Mouse (Mus musculus): ENCODE measurements at regions not wholly inside any gene's neighbourhood (a gene's known extent, or its start where the extent isn't known, plus 50 kb on each side); places are given as distances from the start of the nearest gene placed in this dataset.
"Not testable (repeated sequence)": the region's sequence is repeated elsewhere in the genome, so short reads cannot be mapped to it uniquely, and the experiment has no call there.

DNA sequence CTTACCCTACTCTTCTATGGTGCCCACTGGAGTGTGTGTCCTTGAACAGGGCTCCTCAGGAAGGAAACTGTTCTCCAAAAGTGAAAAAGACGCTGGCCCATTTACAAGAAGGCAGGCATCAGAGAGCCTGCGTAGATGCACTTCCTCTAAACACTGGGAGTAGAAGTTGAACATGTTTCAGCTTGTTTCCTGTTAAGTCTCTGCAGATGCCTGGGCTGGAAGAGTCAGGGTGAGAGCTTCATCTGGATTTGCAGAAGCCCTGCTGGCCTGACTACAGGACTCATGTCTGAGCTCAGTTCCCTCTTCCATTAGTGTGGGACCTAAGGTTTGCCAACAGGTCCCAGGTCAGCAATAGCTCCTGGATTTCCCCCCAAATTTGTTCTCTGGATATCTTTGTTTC lies 54.7 kb upstream of the Nlrp1b start:
- no peak for DNase-seq (ENCODE audit: low spot score in 2 of 2)

- DNase-seq (ENCODE audit: low spot score in 2 of 2) = not testable (repeated sequence)
Measured at GRCm38 (mm10) chr11:71288243-71288642, 57.7 kb upstream of the Nlrp1b start.

GRCm38 (mm10) chr11:71289490-71289889 lies 59.0 kb upstream of the Nlrp1b start:
- DNase-seq (ENCODE audit: low spot score in 2 of 2) = no peak

DNA sequence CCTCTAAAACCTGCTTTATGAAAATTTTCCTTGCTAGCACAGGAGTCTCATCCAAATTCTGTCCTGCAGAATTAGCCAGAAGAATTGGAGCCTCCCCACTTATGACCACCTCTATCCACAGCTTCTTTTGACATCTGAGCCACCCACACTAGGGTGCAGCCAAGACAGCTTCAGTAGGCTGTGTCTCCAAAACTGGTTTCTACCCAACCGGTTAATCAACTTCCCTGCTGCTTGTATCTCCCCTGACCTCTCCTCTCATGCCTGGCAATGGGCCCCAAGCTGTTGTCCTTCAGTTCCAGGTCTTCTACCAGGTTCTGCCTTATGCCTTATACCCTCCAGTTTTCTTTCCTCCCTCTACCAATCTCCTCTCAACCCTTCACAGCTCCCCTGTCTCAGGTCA lies 68.9 kb upstream of the Nlrp1b start:
- DNase-seq (ENCODE audit: low spot score in 2 of 2) = no peak

DNA sequence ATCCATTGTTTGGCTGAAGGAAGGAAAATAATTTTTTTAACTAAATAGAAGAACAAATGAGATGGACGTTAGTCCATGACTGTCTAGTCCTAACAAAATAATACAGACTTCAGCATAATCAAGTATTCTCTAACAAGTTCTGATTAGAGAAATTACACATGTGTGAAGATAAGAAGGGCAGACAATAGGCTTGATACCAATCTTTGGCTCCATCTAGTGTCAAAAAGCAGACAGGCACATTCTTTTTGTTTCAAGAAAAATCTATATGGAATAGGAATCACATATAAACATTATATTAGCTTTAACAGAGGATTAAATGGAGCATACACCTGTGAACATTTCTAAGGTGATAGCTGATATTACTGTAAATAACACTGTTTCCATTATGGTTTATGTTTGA lies 92.9 kb upstream of the Nlrp1b start:
- peak in 1 of 2 experiments; percentile 19 for DNase-seq (ENCODE audit: low spot score in 2 of 2)

DNA sequence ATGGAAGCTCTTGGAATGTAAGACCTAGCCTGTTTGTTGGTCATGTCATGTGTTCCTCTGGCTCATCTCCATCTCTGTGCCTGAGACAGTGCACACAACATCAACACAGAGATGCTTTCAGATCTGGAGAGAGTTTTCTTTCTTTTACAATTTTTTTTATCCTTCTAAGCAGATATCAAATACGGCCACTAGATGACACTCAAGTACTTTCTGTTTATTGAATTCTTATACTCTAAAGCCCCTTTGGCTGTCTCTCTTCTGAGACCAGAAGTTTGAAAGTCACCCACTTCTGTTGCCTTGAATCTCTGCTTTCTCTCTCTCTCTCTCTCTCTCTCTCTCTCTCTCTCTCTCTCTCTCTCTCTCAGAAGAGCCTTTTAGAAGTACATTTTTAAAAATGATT lies 106.9 kb upstream of the Nlrp1b start:
- DNase-seq (ENCODE audit: low spot score in 2 of 2) = peak in 1 of 2 experiments; percentile 5

DNA sequence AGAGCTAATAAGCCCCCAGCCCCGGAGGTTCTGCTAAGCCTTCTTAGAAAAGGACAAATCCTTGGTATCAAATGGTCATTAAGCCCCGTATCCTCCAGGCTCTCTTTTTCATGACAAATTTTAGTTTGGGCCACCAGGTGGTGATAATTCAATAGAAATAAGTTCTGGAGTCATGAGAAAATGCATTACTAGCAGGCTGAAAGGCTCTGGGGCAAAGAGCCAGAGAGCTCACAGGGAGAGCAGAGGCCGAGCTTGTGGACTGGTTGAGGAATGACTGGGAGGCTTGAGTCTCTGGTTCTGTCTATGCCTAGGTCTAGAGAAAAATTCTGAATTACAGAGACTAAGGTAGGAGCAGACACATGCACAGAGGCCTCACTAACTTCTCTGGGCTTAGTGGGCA lies 115.5 kb upstream of the Nlrp1b start:
- DNase-seq (ENCODE audit: low spot score in 2 of 2) = peak in 1 of 2 experiments; percentile 67

- no peak for DNase-seq (ENCODE audit: low spot score in 2 of 2)
Measured at GRCm38 (mm10) chr11:71357089-71357488, 126.6 kb upstream of the Nlrp1b start.

DNA sequence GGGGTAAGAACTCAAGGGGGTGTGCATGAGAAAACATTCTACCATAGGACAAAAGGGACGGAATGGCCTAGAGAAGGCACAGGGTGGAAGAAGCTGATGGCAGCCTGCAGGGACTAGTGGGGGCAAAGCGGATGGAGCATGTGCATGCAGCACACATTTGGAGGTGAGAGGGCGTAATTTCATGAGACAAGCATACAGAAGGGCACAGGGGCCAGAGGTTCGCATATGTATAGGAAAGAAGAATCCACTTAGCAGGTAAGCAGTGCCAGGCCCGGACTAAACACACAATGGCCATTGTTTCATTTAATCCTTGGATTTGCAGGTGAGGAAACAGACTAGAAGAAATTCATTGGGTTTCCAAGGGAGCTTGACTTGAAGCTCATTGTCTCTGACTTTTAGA lies 130.3 kb upstream of the Nlrp1b start:
- no peak for DNase-seq (ENCODE audit: low spot score in 2 of 2)

GRCm38 (mm10) chr11:71371871-71372270 lies 141.3 kb upstream of the Nlrp1b start:
- DNase-seq (ENCODE audit: low spot score in 2 of 2) = no peak

DNA sequence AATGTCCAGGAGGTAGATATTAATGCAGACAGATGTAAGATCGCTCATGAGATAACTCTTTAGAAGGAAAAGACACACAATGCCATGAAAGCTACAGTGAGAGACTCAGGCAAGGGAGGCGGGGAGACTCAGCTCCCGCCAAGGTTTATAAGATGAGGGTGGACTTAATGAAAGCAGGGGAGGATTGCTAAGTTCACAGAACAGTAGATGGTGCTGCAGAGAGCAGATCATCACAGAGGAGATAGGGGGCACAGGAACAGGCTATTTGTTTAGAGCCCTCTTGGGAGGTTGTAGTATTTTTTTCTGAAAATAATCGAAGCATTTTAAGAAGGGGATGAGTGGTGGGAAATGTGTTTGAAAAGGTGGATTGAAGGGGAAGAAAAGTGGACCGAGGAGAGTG lies 144.6 kb upstream of the Nlrp1b start:
- no peak for DNase-seq (ENCODE audit: low spot score in 2 of 2)

- no peak for DNase-seq (ENCODE audit: low spot score in 2 of 2)
Measured at GRCm38 (mm10) chr11:71388411-71388810, 157.9 kb upstream of the Nlrp1b start.

DNA sequence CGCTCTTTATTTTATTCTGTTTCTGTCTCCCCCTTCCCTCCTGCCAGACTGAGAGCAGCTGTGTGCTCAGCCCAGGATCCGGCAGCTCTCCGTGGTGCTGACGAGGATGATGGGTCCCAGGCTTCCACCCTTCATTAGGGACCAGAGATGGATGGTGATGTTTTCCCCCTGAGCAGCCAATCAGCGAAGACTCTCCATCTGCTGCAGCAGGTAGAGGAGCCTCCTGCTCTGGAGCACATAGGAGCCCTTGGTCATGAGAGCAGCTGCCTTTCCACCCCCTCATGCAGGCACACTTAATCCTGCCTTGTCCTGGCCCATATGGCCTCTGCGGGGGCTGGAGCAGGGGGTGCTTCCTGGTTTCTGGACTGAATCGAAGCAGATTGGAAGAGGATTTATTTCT lies 159.1 kb upstream of the Nlrp1b start:
- DNase-seq (ENCODE audit: low spot score in 2 of 2) = peak; percentile 8 to 46

DNA sequence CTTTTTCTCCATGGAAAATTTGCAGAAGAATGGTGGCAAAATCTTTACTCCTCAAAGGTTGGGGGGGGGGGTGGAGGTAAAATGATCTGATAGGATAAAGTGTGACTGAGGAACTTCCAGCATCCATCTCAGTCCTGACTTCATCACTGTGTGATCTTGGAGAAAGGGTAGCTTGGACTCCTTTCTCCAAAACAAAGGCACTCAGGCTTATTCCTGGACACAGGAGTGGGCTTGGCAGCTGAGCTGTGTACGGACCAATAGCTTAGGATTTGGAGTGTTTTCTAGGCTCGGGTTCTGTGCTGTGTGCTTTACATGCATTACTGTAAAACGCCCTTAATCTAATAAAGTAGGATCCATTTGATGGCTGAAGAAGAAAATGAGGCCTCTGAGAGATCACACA lies 159.6 kb upstream of the Nlrp1b start:
- no peak for DNase-seq (ENCODE audit: low spot score in 2 of 2)

DNA sequence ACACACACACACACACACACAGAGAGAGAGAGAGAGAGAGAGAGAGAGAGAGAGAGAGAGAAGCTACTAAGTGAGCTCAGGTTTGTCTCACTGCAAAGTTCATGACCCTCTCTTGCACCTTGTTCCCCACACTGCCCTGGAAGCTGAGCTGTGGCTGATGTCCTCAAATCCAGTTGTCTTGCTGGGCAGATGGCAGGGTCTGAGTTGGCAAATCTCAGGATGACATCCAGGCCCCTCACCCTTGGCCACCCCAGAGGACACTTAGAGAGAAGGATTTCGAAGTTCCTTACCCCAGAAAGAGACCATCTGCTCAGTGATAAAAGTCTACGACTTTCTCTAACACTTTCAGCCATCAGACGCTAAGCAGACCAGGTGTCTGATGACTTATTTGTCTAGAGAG lies 160.1 kb upstream of the Nlrp1b start:
- DNase-seq (ENCODE audit: low spot score in 2 of 2) = no peak

DNA sequence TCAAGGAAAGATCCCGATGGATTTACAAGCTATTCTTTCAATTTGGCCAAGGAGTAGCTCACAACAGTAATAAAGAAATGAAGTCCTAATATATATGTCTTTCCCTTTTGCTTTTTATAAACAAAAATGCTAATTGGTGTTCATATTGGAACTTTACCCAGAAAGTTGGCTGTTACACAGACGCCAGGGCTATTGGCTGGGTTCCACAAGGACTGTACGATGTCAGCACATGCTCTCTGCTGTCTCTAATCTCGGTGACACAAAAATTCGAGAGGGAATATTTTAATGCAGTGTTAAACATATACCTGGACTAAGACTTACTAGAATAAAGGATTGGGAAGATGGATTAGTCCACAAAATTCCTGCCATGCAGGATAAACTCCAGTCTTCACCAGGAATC lies 162.9 kb upstream of the Nlrp1b start:
- DNase-seq (ENCODE audit: low spot score in 2 of 2) = no peak

DNA sequence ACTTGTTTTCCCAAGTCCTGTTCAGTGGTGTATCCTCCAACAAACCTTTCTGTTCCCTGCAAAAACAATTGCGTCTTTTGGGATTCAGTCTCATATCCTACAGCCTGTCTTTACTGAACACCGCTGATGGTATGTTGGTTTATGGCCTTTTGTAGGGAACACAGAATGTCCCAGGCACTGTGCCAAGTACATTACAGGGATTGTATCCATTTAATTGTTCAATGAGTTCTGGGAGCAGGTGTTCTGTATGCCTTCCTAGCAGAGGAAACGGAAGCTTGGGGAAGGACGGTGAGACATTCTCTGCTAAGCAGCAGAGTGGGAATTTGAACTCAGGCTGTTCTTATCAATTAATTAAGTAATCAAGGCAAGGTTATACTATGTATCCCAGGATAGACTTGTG lies 164.5 kb upstream of the Nlrp1b start:
- DNase-seq (ENCODE audit: low spot score in 2 of 2) = no peak

DNA sequence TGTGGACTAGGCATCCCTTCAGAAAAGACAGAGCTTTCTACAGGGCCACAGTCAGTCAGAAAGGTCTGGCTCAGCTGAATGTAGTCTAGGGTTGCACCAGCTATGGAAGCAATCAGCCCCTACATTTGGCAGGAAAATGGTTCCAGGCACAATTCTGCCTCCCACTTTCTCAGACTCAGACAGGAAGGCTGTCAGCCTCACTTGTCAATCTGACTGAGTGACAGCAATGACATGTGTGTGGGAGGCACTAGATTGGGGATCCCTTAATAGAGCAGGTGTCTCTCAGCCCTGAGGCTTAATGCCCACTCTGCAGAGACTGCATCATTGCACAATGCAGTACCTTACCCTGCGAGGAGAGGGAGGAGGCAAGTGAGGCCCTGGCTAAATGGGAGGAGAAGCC lies 165.1 kb upstream of the Nlrp1b start:
- no peak for DNase-seq (ENCODE audit: low spot score in 2 of 2)

DNA sequence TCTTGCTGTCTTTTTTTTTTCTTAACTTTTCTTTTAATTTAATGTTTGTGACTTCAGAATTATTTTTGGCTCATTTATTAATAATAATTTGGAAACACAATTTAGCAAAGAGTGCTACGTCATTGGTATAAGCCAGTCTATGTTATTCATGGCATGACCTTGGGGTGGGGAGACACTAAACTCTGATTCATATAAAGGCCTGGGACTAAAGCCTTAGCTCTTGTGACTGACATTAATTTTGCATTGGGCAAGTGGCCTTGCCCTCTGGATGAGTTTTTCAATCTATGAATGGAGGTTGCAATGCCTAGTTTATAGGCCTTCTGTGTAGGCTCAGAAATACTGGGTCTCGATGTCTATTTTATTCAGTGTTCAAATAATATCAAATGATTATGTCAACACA lies 169.8 kb upstream of the Nlrp1b start:
- no peak for DNase-seq (ENCODE audit: low spot score in 2 of 2)

DNA sequence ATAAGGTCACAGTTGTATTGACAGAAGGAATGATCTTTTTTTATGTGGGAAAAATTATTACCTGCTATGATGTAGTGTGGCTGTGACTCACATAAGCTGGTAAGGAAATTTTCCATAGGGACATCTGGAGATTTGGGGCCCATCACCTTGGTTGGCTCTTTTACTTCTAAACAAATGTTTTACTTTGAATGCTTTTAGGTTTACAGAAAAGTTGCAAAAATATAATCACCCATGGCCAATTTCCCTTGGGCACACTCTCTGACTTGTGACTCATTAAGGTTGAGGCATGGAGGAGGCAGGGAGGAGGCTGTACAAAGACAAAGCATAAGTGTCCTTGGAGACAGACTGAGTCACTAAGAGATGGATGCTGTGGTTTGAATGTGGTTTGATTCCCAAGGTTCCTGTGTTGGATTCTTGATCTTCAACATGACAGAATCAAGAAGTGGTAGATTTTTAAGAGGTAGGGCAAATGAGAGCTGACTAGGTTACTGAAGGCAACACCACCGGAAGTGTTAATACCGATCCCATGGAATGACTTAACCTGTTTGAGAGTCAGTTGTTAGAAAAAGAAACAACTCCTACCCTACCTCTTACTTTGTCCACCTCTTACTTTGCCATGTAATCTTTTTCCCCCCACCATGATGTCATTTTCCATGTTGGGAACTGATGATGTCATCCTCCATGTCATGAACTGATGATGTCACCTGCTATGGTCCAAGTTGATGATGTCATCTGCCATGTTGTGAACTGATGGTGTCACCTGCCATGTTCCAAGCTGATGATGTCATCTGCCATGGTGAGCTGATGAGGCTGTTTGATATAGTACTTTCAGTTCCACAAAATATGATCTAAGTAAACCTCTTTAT lies 171.1 kb upstream of the Nlrp1b start:
- no peak for DNase-seq (ENCODE audit: low spot score in 2 of 2)

GRCm38 (mm10) chr11:71404361-71404760 lies 173.8 kb upstream of the Nlrp1b start:
- DNase-seq (ENCODE audit: low spot score in 2 of 2) = no peak

- DNase-seq (ENCODE audit: low spot score in 2 of 2) = no peak
Measured at GRCm38 (mm10) chr11:71407043-71407442, 176.5 kb upstream of the Nlrp1b start.

- DNase-seq (ENCODE audit: low spot score in 2 of 2) = no peak
Measured at GRCm38 (mm10) chr11:71409211-71409765, 178.8 kb upstream of the Nlrp1b start.
